Mouse (Mus musculus): ENCODE results near the gene Plce1. TPM values are rescaled to one million over a fixed set of nuclear protein-coding genes. Genes with fewer than 3 reads are reported as not detected.

Plce1 gene
- polyA plus RNA-seq, 1 experiment = 2.3 TPM

GRCm38 (mm10) chr19:38578554-38579146 is 97.7 kb downstream of the Plce1 start:
- TF ChIP-seq POLR2A (IDR thresholded peaks at IDR 0.05; ENCODE audit: low read depth, low read length) (no peak), CTCF (conservative IDR thresholded peaks at IDR 0.05; ENCODE audit: insufficient read depth, insufficient read length, low read depth, low read length) (no peak)
- DNase-seq = no peak
- Histone ChIP-seq H3K4me3 (ENCODE audit: insufficient read depth, low read depth, low read length) (no peak overlapping the region), H3K27ac (ENCODE audit: insufficient read depth, low read depth, low read length) (no peak overlapping the region), H3K27me3 (replicated peaks; ENCODE audit: control insufficient read depth, insufficient read depth, low read length) (no peaks in the 10 kb centered on the region), H3K4me1 (ENCODE audit: control insufficient read depth, insufficient read depth, low read length) (no peaks in the 10 kb centered on the region), H3K36me3 (ENCODE audit: control insufficient read depth, insufficient read depth, low read length) (no peaks in the 10 kb centered on the region)
- WGBS = 47% methylated on average over 8 of the region's 8 CpGs

GRCm38 (mm10) chr19:38582861-38583260 is 102.0 kb downstream of the Plce1 start:
- 83% methylated on average over 1 of the region's 1 CpGs for WGBS
- H3K27ac ChIP-seq (ENCODE audit: insufficient read depth, low read depth, low read length) = no peak overlapping the region
- H3K4me3 ChIP-seq (ENCODE audit: insufficient read depth, low read depth, low read length) = no peak overlapping the region
- DNase-seq = peak; percentile 14
- H3K4me1 ChIP-seq (ENCODE audit: control insufficient read depth, insufficient read depth, low read length) = no peaks in the 10 kb centered on the region
- H3K27me3 ChIP-seq (replicated peaks; ENCODE audit: control insufficient read depth, insufficient read depth, low read length) = no peaks in the 10 kb centered on the region
- H3K36me3 ChIP-seq (ENCODE audit: control insufficient read depth, insufficient read depth, low read length) = no peaks in the 10 kb centered on the region
- no peak for TF ChIP-seq CTCF (conservative IDR thresholded peaks at IDR 0.05; ENCODE audit: insufficient read depth, insufficient read length, low read depth, low read length)
- TF ChIP-seq POLR2A (IDR thresholded peaks at IDR 0.05; ENCODE audit: low read depth, low read length) = no peak

DNA sequence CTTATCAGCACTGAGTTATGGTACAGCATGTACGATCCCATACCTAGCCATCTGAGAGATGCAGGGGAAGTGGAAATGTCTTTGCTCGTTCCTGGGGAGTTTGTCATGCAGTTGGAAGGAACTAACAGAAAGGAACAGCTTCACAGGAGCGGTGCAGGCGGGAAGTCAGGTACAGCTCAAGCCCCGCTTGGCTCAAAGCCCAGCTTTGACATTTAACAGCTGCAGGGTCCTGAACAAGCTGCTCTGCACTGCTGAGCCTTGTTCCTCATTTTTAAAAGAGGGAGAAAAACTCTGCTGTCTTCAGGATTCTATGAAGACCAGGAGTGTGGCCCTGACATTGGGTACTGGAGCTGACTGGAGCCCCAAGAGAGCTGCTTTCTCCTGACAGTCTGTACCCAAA is 106.7 kb downstream of the Plce1 start:
- H3K27me3 ChIP-seq (replicated peaks; ENCODE audit: control insufficient read depth, insufficient read depth, low read length) = no peaks in the 10 kb centered on the region
- 37% methylated on average over 5 of the region's 5 CpGs for WGBS
- H3K4me1 ChIP-seq (ENCODE audit: control insufficient read depth, insufficient read depth, low read length) = no peaks in the 10 kb centered on the region
- no peaks in the 10 kb centered on the region for H3K36me3 ChIP-seq (ENCODE audit: control insufficient read depth, insufficient read depth, low read length)
- H3K4me3 ChIP-seq (ENCODE audit: insufficient read depth, low read depth, low read length) = no peak overlapping the region
- TF ChIP-seq POLR2A (IDR thresholded peaks at IDR 0.05; ENCODE audit: low read depth, low read length) (no peak), CTCF (conservative IDR thresholded peaks at IDR 0.05; ENCODE audit: insufficient read depth, insufficient read length, low read depth, low read length) (no peak)
- DNase-seq = no peak
- H3K27ac ChIP-seq (ENCODE audit: insufficient read depth, low read depth, low read length) = no peak overlapping the region

DNA sequence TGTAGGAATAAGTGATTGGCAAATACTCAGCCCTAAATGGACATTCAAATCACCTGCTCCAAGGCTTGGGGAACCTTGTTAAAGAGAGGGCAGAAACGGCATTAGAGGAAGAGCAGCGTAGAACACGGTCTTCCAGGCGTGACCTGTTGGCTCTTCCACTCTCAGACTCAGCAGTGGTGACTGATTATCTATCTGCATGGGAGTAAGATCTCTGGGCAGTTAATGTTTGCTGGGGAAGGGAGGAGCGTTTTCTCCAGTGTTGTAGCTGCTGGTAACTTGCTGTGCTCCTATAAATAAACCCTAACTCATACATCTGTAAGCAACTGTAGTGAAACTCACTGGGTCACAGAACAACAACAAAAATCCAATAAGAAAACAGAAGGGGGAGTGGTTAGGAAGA is 108.6 kb downstream of the Plce1 start:
- H3K36me3 ChIP-seq (ENCODE audit: control insufficient read depth, insufficient read depth, low read length) = no peaks in the 10 kb centered on the region
- no peaks in the 10 kb centered on the region for H3K27me3 ChIP-seq (replicated peaks; ENCODE audit: control insufficient read depth, insufficient read depth, low read length)
- no peaks in the 10 kb centered on the region for H3K4me1 ChIP-seq (ENCODE audit: control insufficient read depth, insufficient read depth, low read length)
- 41% methylated on average over 5 of the region's 5 CpGs for WGBS
- H3K4me3 ChIP-seq (ENCODE audit: insufficient read depth, low read depth, low read length) = no peak overlapping the region
- no peak overlapping the region for H3K27ac ChIP-seq (ENCODE audit: insufficient read depth, low read depth, low read length)
- peak; percentile 54 for DNase-seq
- no peak for TF ChIP-seq CTCF (conservative IDR thresholded peaks at IDR 0.05; ENCODE audit: insufficient read depth, insufficient read length, low read depth, low read length)
- TF ChIP-seq POLR2A (IDR thresholded peaks at IDR 0.05; ENCODE audit: low read depth, low read length) = no peak

DNA sequence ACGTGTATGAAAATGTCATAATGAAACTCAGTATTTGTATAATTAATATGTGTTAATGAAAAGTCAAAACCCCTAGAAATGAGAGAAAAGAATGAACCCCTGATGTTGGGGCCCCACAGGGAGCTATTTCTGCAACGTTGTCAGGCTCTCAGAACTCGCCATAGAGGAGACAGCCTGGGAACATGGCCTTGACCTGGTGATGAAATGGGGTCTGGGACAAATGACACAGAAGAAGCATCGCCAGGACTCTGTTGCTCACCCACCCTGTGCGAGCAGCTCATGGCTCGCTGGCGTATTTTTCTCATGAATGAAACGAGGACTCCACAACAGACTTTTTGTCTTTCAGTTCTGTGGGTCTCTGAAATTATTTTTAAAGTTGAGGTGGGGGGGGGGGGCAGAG is 109.0 kb downstream of the Plce1 start:
- TF ChIP-seq CTCF (conservative IDR thresholded peaks at IDR 0.05; ENCODE audit: insufficient read depth, insufficient read length, low read depth, low read length) (no peak), POLR2A (IDR thresholded peaks at IDR 0.05; ENCODE audit: low read depth, low read length) (no peak)
- no peak overlapping the region for H3K4me3 ChIP-seq (ENCODE audit: insufficient read depth, low read depth, low read length)
- H3K4me1 ChIP-seq (ENCODE audit: control insufficient read depth, insufficient read depth, low read length) = no peaks in the 10 kb centered on the region
- H3K36me3 ChIP-seq (ENCODE audit: control insufficient read depth, insufficient read depth, low read length) = no peaks in the 10 kb centered on the region
- H3K27ac ChIP-seq (ENCODE audit: insufficient read depth, low read depth, low read length) = no peak overlapping the region
- WGBS = 86% methylated on average over 8 of the region's 8 CpGs
- no peaks in the 10 kb centered on the region for H3K27me3 ChIP-seq (replicated peaks; ENCODE audit: control insufficient read depth, insufficient read depth, low read length)
- DNase-seq = no peak

DNA sequence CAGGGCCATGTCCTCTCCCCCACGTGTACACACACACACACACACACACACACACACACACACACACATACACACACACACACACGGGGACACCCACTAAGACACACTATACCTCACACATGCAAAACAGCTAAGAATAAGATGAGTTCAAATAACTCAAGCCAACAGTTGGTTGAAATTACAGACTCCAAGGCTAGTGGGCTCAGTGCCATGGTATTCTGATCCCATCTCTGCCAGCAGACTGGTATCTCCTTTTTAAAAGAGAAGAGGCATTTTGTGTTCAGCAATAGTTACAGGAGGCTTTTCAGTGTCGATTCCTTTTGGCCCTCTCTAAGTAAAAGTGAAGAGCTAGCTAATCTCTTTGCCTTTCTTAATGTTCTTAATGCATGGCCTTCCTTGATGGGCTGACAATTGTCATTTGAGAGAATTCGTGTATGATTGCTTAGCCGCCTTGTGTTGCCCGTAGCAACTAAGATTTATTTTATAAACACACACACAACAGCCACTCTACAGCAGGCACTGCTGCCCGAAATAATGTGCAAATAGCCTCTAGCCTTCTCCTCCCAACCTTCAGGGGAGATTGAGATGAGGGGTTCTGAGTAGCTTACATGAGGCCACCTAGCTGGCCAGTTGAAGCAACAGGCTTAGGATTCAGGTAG is 111.8 kb downstream of the Plce1 start:
- H3K4me1 ChIP-seq (ENCODE audit: control insufficient read depth, insufficient read depth, low read length) = no peaks in the 10 kb centered on the region
- no peak for DNase-seq
- H3K27ac ChIP-seq (ENCODE audit: insufficient read depth, low read depth, low read length) = no peak overlapping the region
- no peaks in the 10 kb centered on the region for H3K36me3 ChIP-seq (ENCODE audit: control insufficient read depth, insufficient read depth, low read length)
- TF ChIP-seq POLR2A (IDR thresholded peaks at IDR 0.05; ENCODE audit: low read depth, low read length) = no peak
- no peak for TF ChIP-seq CTCF (conservative IDR thresholded peaks at IDR 0.05; ENCODE audit: insufficient read depth, insufficient read length, low read depth, low read length)
- H3K4me3 ChIP-seq (ENCODE audit: insufficient read depth, low read depth, low read length) = no peak overlapping the region
- no peaks in the 10 kb centered on the region for H3K27me3 ChIP-seq (replicated peaks; ENCODE audit: control insufficient read depth, insufficient read depth, low read length)
- 82% methylated on average over 7 of the region's 7 CpGs for WGBS

DNA sequence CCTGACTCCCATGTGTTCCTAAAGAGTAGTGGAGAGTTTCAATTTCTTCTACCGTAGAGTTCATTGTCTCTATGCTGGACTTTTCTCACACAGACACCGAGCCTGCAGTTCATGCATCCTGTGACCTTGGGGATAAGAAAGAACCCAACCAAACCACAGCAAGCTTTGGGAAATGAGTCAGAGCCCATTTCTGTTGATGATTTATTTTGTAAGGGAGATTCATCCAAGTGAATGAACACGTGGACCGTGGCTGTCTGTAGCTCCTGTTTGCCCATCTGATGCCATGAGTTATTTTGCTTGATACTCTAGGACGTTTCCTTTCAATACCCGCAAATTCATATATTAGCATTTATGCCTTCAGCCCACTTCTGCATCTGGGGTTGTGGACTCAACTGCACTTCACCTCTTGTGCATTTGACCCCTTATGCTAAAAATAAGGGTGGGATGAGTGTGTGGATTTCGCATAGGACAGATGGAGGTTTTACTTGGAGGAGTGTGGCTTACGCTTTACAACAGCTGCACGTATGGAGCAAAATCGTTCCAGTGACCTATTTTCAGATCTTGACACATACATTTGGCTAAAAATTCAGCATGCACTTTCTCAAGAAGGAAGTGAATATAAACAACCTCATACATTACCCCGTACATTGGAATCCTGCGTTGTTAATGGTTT is 112.5 kb downstream of the Plce1 start:
- H3K27me3 ChIP-seq (replicated peaks; ENCODE audit: control insufficient read depth, insufficient read depth, low read length) = no peaks in the 10 kb centered on the region
- TF ChIP-seq CTCF (conservative IDR thresholded peaks at IDR 0.05; ENCODE audit: insufficient read depth, insufficient read length, low read depth, low read length) = no peak
- TF ChIP-seq POLR2A (IDR thresholded peaks at IDR 0.05; ENCODE audit: low read depth, low read length) = no peak
- no peaks in the 10 kb centered on the region for H3K36me3 ChIP-seq (ENCODE audit: control insufficient read depth, insufficient read depth, low read length)
- 65% methylated on average over 12 of the region's 12 CpGs for WGBS
- H3K4me3 ChIP-seq (ENCODE audit: insufficient read depth, low read depth, low read length) = no peak overlapping the region
- DNase-seq = peak; percentile 5
- H3K27ac ChIP-seq (ENCODE audit: insufficient read depth, low read depth, low read length) = no peak overlapping the region
- no peaks in the 10 kb centered on the region for H3K4me1 ChIP-seq (ENCODE audit: control insufficient read depth, insufficient read depth, low read length)

Data from kidney, adult 2 months (tissue).